Mouse (Mus musculus) heart, postnatal 4 days (tissue): Measurements from ENCODE around the gene Ddx20. TPM values are rescaled to one million over a fixed set of nuclear protein-coding genes. Genes with fewer than 3 reads are reported as not detected.

ENCODE experiments used
- DNase-seq: peaks from one replicate; pipeline ENCODE4 v3.0.0; 2021
- total RNA-seq, 2 experiments: library from RNA; stranded (reverse); gene quantifications; 2 replicates each; pipeline ENCODE4 v1.2.3; 2021

Ddx20 gene
- total RNA-seq = 10 to 100 TPM; 15.6 to 16.9 TPM

DNA sequence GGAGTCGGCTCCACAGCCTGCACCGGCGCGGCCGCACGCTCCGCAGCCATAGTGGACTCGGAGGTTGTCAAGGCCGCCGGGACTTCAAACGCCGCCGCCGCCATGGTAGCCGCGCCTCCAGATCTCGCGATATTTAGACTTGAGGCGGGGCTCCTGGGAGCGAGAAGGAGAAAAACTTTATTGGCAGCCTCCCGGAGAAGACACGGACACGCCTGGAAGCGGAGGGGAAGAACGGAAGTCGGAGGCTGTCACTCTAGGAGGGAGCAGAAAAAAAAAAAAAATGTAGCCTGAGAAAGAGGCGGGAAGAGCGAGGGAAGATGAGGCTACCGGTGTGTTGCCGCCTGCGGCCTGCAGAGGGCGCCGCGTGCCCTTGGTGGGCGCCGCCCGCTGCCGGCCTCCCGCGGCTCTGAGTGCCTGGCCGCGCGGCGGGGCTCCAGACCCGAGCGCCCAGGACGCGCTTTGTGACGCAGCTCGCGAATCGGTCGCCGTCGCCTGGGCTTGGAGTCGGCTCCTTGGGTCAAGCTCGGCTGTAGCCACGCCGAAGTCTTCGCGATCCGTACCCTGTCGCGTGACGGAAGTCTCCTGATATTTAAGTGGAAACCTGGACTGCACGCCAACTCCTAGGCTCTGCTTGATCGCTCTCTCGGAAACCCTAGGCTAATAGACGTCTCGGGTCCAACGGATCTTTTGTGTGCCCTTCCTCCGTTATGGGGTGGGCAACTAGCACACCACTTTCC lies at the start of gene Ddx20:
TSS of gene Ddx20 (minus strand) at position 251 of the 737 bp plus-strand sequence.
- peak; percentile 96 for DNase-seq

DNA sequence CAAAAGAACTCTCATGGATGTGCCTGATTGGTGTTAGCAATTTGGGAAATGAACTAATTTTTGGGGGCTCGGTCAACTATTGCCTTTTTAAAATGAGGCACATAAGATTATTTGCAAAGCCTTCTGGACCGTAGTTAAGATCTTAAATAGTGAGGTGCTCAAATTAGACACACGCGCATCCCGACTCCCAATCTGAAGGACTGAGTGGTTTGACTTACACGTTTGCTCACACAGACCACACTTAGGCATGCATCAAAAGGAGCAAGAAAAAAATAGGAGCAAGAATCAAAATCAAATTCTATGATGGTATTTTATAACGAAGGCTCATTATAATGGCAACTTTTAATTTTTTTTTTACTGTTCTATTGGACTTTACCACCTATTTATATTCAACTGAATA lies 49.7 kb upstream of the Ddx20 start:
- DNase-seq = no peak

GRCm38 (mm10) chr3:105736148-105736547 lies 48.8 kb upstream of the Ddx20 start:
- no peak for DNase-seq

- no peak for DNase-seq
These were observed 47.9 kb upstream of the Ddx20 start for GRCm38 (mm10) chr3:105735285-105735684.

DNA sequence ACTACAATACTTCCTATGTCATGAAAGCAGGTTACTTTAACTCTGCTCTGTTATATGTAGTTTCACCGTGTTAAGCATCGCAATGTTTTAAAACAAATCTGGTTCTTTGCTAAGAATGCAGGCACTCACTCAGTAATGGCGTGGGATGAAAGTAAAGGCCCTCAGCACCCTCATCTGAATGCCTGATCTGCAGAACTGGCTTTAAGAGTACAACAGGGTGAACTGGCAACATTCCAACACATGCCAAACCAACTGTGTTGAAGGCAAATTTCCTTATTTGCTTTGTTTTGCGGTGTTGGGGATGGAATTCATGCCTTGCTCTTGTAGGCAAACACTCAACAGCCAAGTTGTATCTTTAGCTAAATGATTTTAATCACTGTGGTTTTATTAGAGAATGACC lies 46.2 kb upstream of the Ddx20 start:
- DNase-seq = no peak

DNA sequence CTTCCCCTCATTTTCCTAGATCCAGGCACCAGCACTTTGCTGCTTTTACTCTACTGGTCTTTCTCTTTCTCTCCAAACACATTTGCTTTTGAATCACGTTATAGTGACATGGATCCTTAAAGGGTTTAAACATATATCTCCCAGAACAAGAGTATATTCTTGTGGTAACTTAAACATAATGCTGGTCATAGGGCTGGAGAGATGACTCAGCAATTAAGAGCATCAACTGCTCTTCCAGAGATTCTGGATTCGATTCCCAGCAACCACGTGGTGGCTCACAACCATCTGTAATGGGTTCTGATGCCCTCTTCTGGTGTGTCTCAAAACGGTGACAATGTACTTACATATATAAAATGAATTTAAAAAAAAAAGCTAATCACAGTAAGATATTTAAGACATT lies 45.0 kb upstream of the Ddx20 start:
- DNase-seq = no peak

DNA sequence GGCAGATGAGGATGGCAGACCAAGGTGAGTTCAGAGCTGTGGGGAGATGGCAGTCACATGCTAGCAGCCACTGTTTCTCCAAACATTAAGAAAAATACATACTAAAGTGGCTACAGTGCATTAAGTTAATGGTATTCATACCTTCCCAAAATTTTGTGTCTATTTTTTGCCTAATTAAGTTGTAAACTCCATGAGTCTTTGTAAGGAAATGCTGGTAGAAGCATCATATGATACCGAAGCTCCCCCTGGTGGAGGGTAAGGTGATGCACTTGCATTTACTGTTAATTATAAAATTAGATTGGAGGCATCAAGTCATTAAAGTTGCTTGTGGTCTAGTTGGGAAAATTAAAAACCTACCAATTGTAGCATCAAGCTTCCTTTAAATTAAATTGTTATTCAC lies 38.7 kb upstream of the Ddx20 start:
- DNase-seq = peak; percentile 72

DNA sequence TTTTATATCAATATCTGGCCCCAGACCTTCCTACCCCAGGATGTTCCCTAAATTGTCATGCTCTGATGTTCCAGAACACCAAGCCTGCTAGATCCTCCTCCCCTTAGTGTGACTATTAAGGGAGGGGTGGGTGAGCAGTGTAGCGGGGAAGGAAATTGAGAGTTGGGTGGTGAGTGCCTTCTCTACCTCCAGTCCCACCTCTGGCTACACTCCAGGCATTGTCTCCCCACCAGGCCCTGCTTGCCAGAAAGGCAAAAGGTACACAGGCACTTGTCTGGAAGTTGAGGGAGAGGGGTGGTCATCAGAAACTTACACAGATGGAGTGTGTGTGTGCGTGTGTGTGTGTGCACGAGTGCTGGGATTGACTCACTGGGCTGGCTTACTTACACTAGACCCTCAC lies 35.1 kb upstream of the Ddx20 start:
- DNase-seq = no peak

GRCm38 (mm10) chr3:105721681-105722201 lies 34.4 kb upstream of the Ddx20 start:
- no peak for DNase-seq

DNA sequence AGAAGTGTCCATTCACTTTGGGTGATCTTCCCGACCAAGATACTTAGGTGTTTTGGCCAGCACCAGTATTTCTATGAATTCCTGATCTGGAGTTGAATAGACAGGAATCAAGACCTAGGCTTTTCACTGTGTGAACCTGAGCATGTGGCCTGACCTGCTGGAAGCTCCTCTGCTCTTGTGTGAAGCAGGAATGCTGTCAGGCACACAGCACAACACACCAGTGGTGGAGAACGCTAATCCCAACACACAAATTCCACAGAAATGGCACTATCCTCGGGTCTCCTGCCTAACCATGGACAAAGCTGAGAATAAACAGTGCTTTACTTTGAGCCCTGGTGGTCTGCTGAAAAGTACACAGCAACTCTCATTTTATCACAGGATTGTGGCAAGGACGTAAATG lies 33.1 kb upstream of the Ddx20 start:
- no peak for DNase-seq

DNA sequence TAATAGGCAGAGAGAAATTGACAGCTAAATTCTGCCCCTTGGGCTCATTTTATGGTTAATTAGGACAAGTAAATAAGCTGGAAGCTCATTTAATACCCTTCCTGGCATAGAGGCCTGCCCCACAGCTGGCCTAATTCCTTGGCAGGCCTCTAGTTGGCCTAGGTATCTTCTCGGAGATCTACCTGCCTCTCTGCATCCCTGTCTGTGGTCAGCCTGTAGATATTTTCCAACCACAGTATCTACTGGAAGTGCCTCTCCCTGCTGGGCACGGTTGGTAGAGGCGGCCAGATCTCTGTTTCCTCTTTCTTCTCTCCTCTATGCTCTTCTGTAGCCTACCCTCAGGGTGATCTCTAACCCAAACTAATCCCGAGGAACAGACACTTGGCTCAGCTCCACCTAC lies 32.6 kb upstream of the Ddx20 start:
- DNase-seq = no peak

- no peak for DNase-seq
These were observed 31.4 kb upstream of the Ddx20 start for GRCm38 (mm10) chr3:105718746-105719145.

DNA sequence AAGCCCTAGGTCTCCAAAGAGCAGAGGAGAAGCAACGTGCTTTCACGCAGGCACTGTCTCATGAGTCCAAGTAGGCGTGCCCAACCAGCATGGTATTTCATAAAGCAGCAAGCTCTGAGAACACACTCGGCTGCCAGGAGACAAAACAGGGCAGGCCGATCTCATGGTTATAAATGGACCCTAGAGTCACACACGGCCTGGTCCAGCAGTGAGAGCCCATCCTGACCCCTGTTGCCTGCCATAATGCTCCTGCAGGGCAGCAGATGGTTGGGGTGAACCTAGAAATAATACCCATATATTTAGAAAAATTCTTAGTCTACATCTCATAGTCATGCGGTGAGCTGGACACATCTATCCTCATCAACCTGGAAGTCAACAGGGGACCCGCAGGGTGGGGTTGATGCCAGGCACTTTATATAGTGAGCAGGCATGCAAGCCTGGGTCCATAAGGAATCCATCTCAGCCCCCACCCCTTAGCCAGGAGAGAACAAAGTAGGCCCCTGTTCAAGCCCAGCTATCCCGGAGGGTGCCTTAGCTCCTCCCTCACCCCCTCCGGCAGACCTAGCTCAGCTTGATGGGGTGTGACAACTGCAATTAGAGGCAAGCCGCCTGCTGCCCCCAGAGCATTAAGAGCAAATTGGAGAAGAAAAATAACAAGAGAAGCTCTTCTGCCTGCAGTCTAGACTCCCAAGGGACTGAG lies 30.6 kb upstream of the Ddx20 start:
- DNase-seq = peak; percentile 57

DNA sequence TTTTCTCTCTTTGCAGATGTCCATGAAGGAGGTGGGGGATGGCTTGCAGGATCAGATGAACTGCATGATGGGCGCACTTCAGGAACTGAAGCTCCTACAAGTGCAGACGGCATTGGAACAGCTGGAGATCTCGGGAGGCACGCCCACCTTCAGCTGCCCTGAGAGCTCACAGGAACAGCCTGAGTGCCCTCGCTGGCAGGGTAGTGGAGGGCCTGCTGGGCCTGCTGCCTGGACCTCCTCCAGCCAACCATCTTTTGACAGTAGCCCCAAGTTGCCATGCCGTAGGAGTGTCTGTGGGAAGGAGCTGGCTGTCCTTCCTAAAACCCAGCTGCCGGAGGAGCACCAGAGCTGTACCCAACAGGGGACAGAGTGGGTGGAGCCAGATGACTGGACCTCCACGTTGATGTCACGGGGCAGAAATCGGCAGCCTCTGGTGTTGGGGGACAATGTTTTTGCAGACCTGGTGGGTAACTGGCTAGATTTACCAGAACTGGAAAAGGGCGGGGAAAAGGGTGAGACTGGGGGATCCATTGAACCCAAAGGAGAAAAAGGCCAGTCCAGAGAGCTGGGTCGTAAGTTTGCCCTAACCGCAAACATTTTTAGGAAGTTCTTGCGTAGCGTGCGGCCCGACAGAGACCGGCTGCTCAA lies 29.1 kb upstream of the Ddx20 start:
- DNase-seq = no peak

DNA sequence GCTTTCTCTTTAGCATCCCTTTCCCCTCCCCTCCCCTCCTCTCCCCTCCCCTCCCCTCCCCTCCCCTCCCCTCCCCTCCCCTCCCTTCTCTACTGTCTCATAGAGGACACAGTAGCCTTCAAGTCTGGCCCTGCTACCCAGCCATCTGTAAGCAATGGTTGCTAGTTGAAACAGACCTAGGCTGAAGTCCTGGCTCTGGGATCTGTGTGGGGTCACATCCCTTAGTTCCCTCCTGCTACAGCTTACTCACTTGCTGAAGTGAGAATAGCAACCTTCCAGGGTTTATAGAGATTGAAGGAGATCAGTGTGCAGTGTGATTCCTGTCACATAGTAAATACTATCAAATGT lies 27.4 kb upstream of the Ddx20 start:
- DNase-seq = no peak

- DNase-seq = peak; percentile 51
These were observed 26.9 kb upstream of the Ddx20 start for GRCm38 (mm10) chr3:105714091-105714819.

GRCm38 (mm10) chr3:105712827-105713226 lies 25.5 kb upstream of the Ddx20 start:
- no peak for DNase-seq

GRCm38 (mm10) chr3:105711741-105712140 lies 24.4 kb upstream of the Ddx20 start:
- peak; percentile 82 for DNase-seq

DNA sequence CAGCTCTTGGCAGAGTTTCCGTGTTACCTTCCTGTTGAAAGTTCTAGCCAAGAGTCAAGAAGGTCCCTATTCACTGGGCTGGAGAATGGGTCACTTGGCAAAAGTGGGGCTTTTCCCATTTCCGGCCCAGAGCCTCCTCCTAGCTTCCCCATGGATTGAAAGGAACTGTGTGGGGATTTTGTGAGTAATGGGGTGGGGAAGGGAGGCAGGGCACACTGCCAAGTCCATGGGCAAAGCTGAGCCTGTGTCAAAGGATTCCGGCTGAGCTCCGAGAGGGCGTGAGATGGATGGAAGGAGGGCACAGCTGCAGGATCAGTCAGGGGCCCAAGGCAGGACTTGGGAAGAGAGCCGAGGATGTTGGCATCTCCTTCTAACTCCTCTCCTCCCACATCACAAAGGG lies 22.9 kb upstream of the Ddx20 start:
- peak; percentile 41 for DNase-seq

DNA sequence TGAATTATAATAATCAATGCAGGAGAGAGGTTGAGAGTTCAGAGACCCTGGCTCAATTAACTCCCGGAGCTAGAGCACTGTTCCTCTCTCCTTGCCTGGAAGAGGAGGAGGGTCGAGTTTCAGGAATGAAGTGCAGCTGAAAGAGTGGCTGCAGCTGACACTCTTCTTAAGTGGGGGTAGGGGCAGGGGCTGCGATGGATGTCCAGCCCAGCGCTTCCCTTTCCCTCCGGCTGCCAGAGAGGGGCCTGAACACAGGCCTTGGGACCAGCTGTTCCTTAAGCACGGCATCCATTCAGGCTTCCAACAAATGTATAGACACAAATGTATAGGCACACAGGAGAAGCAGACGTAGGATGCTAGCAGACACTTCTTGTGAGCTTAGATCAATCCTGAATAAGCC lies 20.2 kb upstream of the Ddx20 start:
- no peak for DNase-seq

GRCm38 (mm10) chr3:105706366-105707020 lies 19.1 kb upstream of the Ddx20 start:
- DNase-seq = peak; percentile 58

- DNase-seq = no peak
These were observed 18.2 kb upstream of the Ddx20 start for GRCm38 (mm10) chr3:105705561-105705960.
